Mouse (Mus musculus) lung, adult 2 months (tissue): Measurements from ENCODE around the gene Baiap2.

ENCODE experiments used
- CTCF ChIP-seq: fragments of 200-500 bp; IDR thresholded peaks from 2 replicates; pipeline ENCODE4 v1.5.1; 2011; ENCODE audit warnings: mild to moderate bottlenecking, low read length, control low read depth; ENCODE audit not compliant: insufficient read depth
- POLR2A ChIP-seq: fragments of 200-500 bp; IDR thresholded peaks from 2 replicates; pipeline ENCODE4 v1.6.1; 2011; ENCODE audit warnings: low read depth, mild to moderate bottlenecking, control low read depth, low read length, borderline replicate concordance; ENCODE audit errors: extremely low read depth

GRCm38 (mm10) chr11:119907711-119908110, 34.9 kb upstream of the Baiap2 start:
- TF ChIP-seq POLR2A (no peak), CTCF (no peak)
